22 mouse cellular contexts compared by ENCODE assay signal in genomic region chr11:53810156-53810555, GRCm38 (mm10). TPM values are rescaled to one million over a fixed set of nuclear protein-coding genes. Genes with fewer than 3 reads are reported as not detected.
DNase-seq lines count a peak whose midpoint lies in the region; ATAC-seq lines count a peak whose summit lies in the region.
"Had no signal": no experiment of that assay in that cellular context is flagged by ENCODE, and none has a peak within 500 bp of the region (broad histone marks: within the 10 kb centered on the region; RNA-seq: fewer than 3 reads in every experiment).

No protein-coding gene starts in this region.

- no peaks in the 10 kb centered on the region for H3K36me3 ChIP-seq in lung, embryonic 16.5 days (ENCODE audit: control insufficient read depth, insufficient read depth, low read length)
- no peaks in the 10 kb centered on the region for H3K36me3 ChIP-seq in forebrain, embryonic 11.5 days (ENCODE audit: control insufficient read depth, insufficient read depth, low read length)
- H3K36me3 ChIP-seq: embryonic facial prominence, embryonic 13.5 days; heart, embryonic 10.5 days; hindbrain, embryonic 13.5 days had no signal

- H3K27ac ChIP-seq in lung, embryonic 16.5 days (ENCODE audit: low read length), result no peak overlapping the region
- H3K27ac ChIP-seq in forebrain, embryonic 11.5 days (ENCODE audit: low read depth, low read length), result no peak overlapping the region
- H3K27ac ChIP-seq: embryonic facial prominence, embryonic 13.5 days; forebrain, embryonic 13.5 days; heart, embryonic 10.5 days; hindbrain, embryonic 13.5 days; hindbrain, postnatal 0 days had no signal

- DNase-seq in lung, postnatal 36 days, result no peak
- peak; percentile 66 for DNase-seq in R1 (ENCODE audit: low read depth, low spot score)
- peak; percentile 69 for DNase-seq in induced T-regulatory cell, adult 2 months (ENCODE audit: low read depth)
- no peak for DNase-seq in left cerebral cortex, postnatal 14 days (ENCODE audit: low spot score in 2 of 2)
- no peak for DNase-seq in left cerebral cortex, adult 9 months (ENCODE audit: low spot score in 2 of 2)
- DNase-seq in forebrain, embryonic 11.5 days (ENCODE audit: low spot score), result no peak
- DNase-seq: adrenal gland, adult 2 months; adrenal gland, postnatal 25 days; cerebellum, adult 18-20 months; cerebellum, adult 9-11 months; cerebellum, postnatal 36 days; gastrocnemius, postnatal 36 days; heart, adult 18-20 months; heart, postnatal 10 days; kidney, adult 11 months had no signal

- no peak overlapping the region for H3K4me3 ChIP-seq in lung, embryonic 16.5 days (ENCODE audit: low read length)
- no peak overlapping the region for H3K4me3 ChIP-seq in forebrain, embryonic 11.5 days (ENCODE audit: low read depth, low read length)
- H3K4me3 ChIP-seq: embryonic facial prominence, embryonic 13.5 days; forebrain, embryonic 13.5 days; heart, embryonic 10.5 days; hindbrain, embryonic 13.5 days had no signal

- H3K4me2 ChIP-seq in lung, embryonic 16.5 days (ENCODE audit: low read depth, low read length), result no peak overlapping the region
- no peak overlapping the region for H3K4me2 ChIP-seq in forebrain, embryonic 11.5 days (ENCODE audit: low read depth, low read length, severe bottlenecking)
- H3K4me2 ChIP-seq: embryonic facial prominence, embryonic 13.5 days; forebrain, embryonic 13.5 days; hindbrain, embryonic 13.5 days had no signal

- H3K9ac ChIP-seq in lung, embryonic 16.5 days (ENCODE audit: low read length), result no peak overlapping the region
- no peak overlapping the region for H3K9ac ChIP-seq in forebrain, embryonic 11.5 days (ENCODE audit: low read length)
- H3K9ac ChIP-seq: embryonic facial prominence, embryonic 13.5 days; forebrain, embryonic 13.5 days; hindbrain, embryonic 13.5 days had no signal

- ATAC-seq in lung, embryonic 16.5 days (ENCODE audit: low read depth), result peak; percentile 11; the same call in 1 of the 2 replicates
- ATAC-seq in forebrain, embryonic 11.5 days (replicated peaks; ENCODE audit: low FRiP score), result no peak
- ATAC-seq: forebrain, embryonic 13.5 days; hindbrain, postnatal 0 days had no signal

- intact Hi-C loops in left cerebral cortex, postnatal 14 days (cut with DNase I), result no loop called here

- H3K4me1 ChIP-seq in lung, embryonic 16.5 days (replicated peaks; ENCODE audit: control insufficient read depth, insufficient read depth, low read length), result peaks cover 9% of the 10 kb centered on the region; the same call in 1 of the 2 replicates
- H3K4me1 ChIP-seq in forebrain, embryonic 11.5 days (replicated peaks; ENCODE audit: control insufficient read depth, insufficient read depth, low read length), result no peaks in the 10 kb centered on the region
- H3K4me1 ChIP-seq: embryonic facial prominence, embryonic 13.5 days; forebrain, embryonic 13.5 days; heart, embryonic 10.5 days; hindbrain, embryonic 13.5 days had no signal

- H3K27me3 ChIP-seq in lung, embryonic 16.5 days (ENCODE audit: control insufficient read depth, insufficient read depth, low read depth, low read length), result no peaks in the 10 kb centered on the region
- H3K27me3 ChIP-seq in forebrain, embryonic 11.5 days (ENCODE audit: control insufficient read depth, insufficient read depth, low read length), result no peaks in the 10 kb centered on the region
- H3K27me3 ChIP-seq: embryonic facial prominence, embryonic 13.5 days; forebrain, embryonic 13.5 days; hindbrain, embryonic 13.5 days had no signal

- WGBS in lung, embryonic 16.5 days, result 46% methylated on average over 5 of the region's 5 CpGs
- WGBS in forebrain, embryonic 11.5 days, result 68% methylated on average over 5 of the region's 5 CpGs

- no peaks in the 10 kb centered on the region for H3K9me3 ChIP-seq in lung, embryonic 16.5 days (ENCODE audit: control insufficient read depth, low read length)
- H3K9me3 ChIP-seq in forebrain, embryonic 11.5 days (ENCODE audit: control insufficient read depth, low read length), result no peaks in the 10 kb centered on the region
- H3K9me3 ChIP-seq: embryonic facial prominence, embryonic 13.5 days; forebrain, embryonic 13.5 days; heart, embryonic 10.5 days; hindbrain, embryonic 13.5 days had no signal

RNA-seq across cellular contexts. Expression of gene Gm17334, which starts 37.2 kb away (rescaled TPM):
- 0.24 and 0.39 TPM in 2 replicates for polyA plus RNA-seq in lung, embryonic 16.5 days (2015; fragmentation: Nextera tagmentation; extraction: Ambion mirVana)
- under 1 TPM in 1 of 2 experiments, not detected in 1; 0.51 TPM for total RNA-seq in left cerebral cortex, postnatal 14 days (2021)
- polyA plus RNA-seq in forebrain, embryonic 11.5 days (2014; fragmentation: Nextera tagmentation; extraction: Ambion mirVana), result not detected in 2 replicates
- total RNA-seq: hindbrain, postnatal 0 days had no signal
- polyA plus RNA-seq: embryonic facial prominence, embryonic 13.5 days; forebrain, embryonic 13.5 days; heart, embryonic 10.5 days; heart, embryonic 14.5 days; hindbrain, embryonic 13.5 days; hindbrain, postnatal 0 days had no signal

RNA-seq across cellular contexts. Expression of gene Irf1, which starts 40.3 kb away (rescaled TPM):
- 29.7 and 33.9 TPM in 2 replicates for polyA plus RNA-seq in lung, embryonic 16.5 days (2015; fragmentation: Nextera tagmentation; extraction: Ambion mirVana)
- 1 to 10 TPM; 4.5 to 5.5 TPM for total RNA-seq in left cerebral cortex, postnatal 14 days (2021)
- polyA plus RNA-seq in forebrain, embryonic 11.5 days (2014; fragmentation: Nextera tagmentation; extraction: Ambion mirVana), result 4.0 and 4.3 TPM in 2 replicates

RNA-seq across cellular contexts. Expression of gene Gm12216, which starts 48.9 kb away (rescaled TPM):
- polyA plus RNA-seq in lung, embryonic 16.5 days (2015; fragmentation: Nextera tagmentation; extraction: Ambion mirVana), result 1.8 and 2.4 TPM in 2 replicates
- total RNA-seq in left cerebral cortex, postnatal 14 days (2021), result 1 to 10 TPM; 2.0 to 3.1 TPM
- not detected in 2 replicates for polyA plus RNA-seq in forebrain, embryonic 11.5 days (2014; fragmentation: Nextera tagmentation; extraction: Ambion mirVana)
- total RNA-seq: hindbrain, postnatal 0 days had no signal
- polyA plus RNA-seq: embryonic facial prominence, embryonic 13.5 days had no signal

Comparison
In these comparisons a context has a peak if more than half of its experiments do, and no peak if none do; other contexts are left out.
1. DNase-seq: peak in R1 (single experiment) and induced T-regulatory cell, adult 2 months (single experiment); none in lung, postnatal 36 days (single experiment), left cerebral cortex, postnatal 14 days (0 of 2), left cerebral cortex, adult 9 months (0 of 2) and forebrain, embryonic 11.5 days (single experiment).